Mouse (Mus musculus): ENCODE measurements around the gene Nsrp1. TPM values are rescaled to one million over a fixed set of nuclear protein-coding genes. Genes with fewer than 3 reads are reported as not detected.
"Not testable (repeated sequence)": the region's sequence is repeated elsewhere in the genome, so short reads cannot be mapped to it uniquely, and the experiment has no call there.

Nsrp1 gene
- polyA plus RNA-seq, 1 experiment from 2014 or later: 77.8 TPM

GRCm38 (mm10) chr11:77093208-77093607 is 15.0 kb upstream of the Nsrp1 start:
- Histone ChIP-seq H3K4me3 (replicated peaks) (peak overlapping the region; percentile 29), H3K9ac (replicated peaks) (peak overlapping the region; percentile 40; the same call in 1 of the 2 replicates), H3K9me3 (no peaks in the 10 kb centered on the region), H3K27ac (no peak overlapping the region), H3K4me2 (peak overlapping the region; percentile 55), H3K4me1 (replicated peaks) (peaks cover 5% of the 10 kb centered on the region), H3K36me3 (no peaks in the 10 kb centered on the region), H3K27me3 (peaks cover 5% of the 10 kb centered on the region; the same call in 1 of the 2 replicates)
- no peak for ATAC-seq (ENCODE audit: insufficient number of reproducible peaks, insufficient read depth, low FRiP score, low TSS enrichment, low read depth)
- 3% methylated on average over 11 of the region's 11 CpGs for WGBS

DNA sequence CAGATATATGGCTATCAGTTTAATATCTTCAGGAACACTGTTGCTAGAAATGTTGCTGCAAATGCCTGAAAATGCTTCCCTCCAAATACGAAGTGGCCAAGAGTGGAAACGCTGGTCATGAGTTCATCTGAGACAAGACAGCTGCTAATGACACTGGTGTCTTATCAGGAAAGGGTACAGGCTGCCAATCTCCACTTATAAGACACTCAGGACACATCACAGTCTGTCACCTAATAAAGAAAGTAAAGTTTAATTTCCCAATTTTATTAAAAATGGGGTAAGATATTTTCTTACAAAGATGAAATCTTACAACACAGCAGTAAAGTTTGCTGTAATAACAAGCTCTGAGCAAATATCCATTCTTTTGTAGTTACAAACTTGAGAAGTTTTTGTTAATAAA is 10.9 kb upstream of the Nsrp1 start:
- no peak overlapping the region for H3K27ac ChIP-seq
- no peak overlapping the region for H3K9ac ChIP-seq (replicated peaks)
- peaks cover 5% of the 10 kb centered on the region; the same call in 1 of the 2 replicates for H3K27me3 ChIP-seq
- H3K9me3 ChIP-seq: no peaks in the 10 kb centered on the region
- no peak overlapping the region for H3K4me2 ChIP-seq
- H3K4me3 ChIP-seq (replicated peaks): no peak overlapping the region
- H3K36me3 ChIP-seq: no peaks in the 10 kb centered on the region
- H3K4me1 ChIP-seq (replicated peaks): no peaks in the 10 kb centered on the region
- 82% methylated on average over 2 of the region's 2 CpGs for WGBS
- no peak for ATAC-seq (ENCODE audit: insufficient number of reproducible peaks, insufficient read depth, low FRiP score, low TSS enrichment, low read depth)

DNA sequence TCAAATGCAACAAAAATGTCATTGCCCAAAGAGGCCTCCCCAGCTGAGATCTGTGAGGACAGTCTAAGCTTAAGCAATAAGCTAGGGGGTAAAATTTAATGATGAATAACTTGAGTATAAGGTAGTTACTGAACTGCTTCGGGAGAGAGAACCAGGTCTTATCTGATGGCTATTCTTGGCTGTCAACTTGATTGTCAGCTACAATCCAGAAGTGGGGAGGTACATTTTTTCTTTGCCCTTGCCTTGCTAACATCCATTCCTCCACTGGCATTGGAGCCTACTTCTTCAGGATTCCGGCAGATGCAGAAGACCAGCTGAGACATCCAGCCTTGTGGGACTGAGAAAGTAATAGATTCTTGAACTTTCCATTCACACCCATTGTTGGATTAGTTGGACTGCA is 8.8 kb upstream of the Nsrp1 start:
- Histone ChIP-seq H3K9me3 (no peaks in the 10 kb centered on the region), H3K27me3 (peaks cover 9% of the 10 kb centered on the region; the same call in 1 of the 2 replicates), H3K27ac (no peak overlapping the region), H3K4me2 (no peak overlapping the region), H3K9ac (replicated peaks) (no peak overlapping the region), H3K4me1 (replicated peaks) (no peaks in the 10 kb centered on the region), H3K4me3 (replicated peaks) (no peak overlapping the region), H3K36me3 (no peaks in the 10 kb centered on the region)
- WGBS: 87% methylated on average over 2 of the region's 2 CpGs
- no peak for ATAC-seq (ENCODE audit: insufficient number of reproducible peaks, insufficient read depth, low FRiP score, low TSS enrichment, low read depth)

GRCm38 (mm10) chr11:77084001-77084682 is 5.9 kb upstream of the Nsrp1 start:
- ATAC-seq (ENCODE audit: insufficient number of reproducible peaks, insufficient read depth, low FRiP score, low TSS enrichment, low read depth): no peak
- peaks cover 16% of the 10 kb centered on the region; the same call in 1 of the 2 replicates for H3K27me3 ChIP-seq
- H3K27ac ChIP-seq: no peak overlapping the region
- H3K4me3 ChIP-seq (replicated peaks): no peak overlapping the region
- H3K36me3 ChIP-seq: no peaks in the 10 kb centered on the region
- H3K4me2 ChIP-seq: no peak overlapping the region
- H3K9ac ChIP-seq (replicated peaks): no peak overlapping the region
- H3K4me1 ChIP-seq (replicated peaks): no peaks in the 10 kb centered on the region
- WGBS: 53% methylated on average over 5 of the region's 5 CpGs
- no peaks in the 10 kb centered on the region for H3K9me3 ChIP-seq

GRCm38 (mm10) chr11:77079361-77079760 is 1.1 kb upstream of the Nsrp1 start:
- peaks cover 6% of the 10 kb centered on the region; the same call in 1 of the 2 replicates for H3K4me1 ChIP-seq (replicated peaks)
- H3K27me3 ChIP-seq: peaks cover 12% of the 10 kb centered on the region; the same call in 1 of the 2 replicates
- H3K9ac ChIP-seq (replicated peaks): no peak overlapping the region
- WGBS: 94% methylated on average over 1 of the region's 1 CpGs
- H3K36me3 ChIP-seq: peaks cover 19% of the 10 kb centered on the region
- no peaks in the 10 kb centered on the region for H3K9me3 ChIP-seq
- no peak overlapping the region for H3K4me2 ChIP-seq
- no peak overlapping the region for H3K4me3 ChIP-seq (replicated peaks)
- no peak overlapping the region for H3K27ac ChIP-seq
- no peak for ATAC-seq (ENCODE audit: insufficient number of reproducible peaks, insufficient read depth, low FRiP score, low TSS enrichment, low read depth)

GRCm38 (mm10) chr11:77077792-77078191 is 443 bp downstream of the Nsrp1 start:
- Histone ChIP-seq H3K27ac (peak overlapping the region; percentile 92), H3K4me3 (replicated peaks) (peak overlapping the region; percentile 80), H3K4me2 (peak overlapping the region; percentile 79), H3K9me3 (no peaks in the 10 kb centered on the region), H3K36me3 (peaks cover 32% of the 10 kb centered on the region), H3K4me1 (replicated peaks) (peaks cover 6% of the 10 kb centered on the region; the same call in 1 of the 2 replicates), H3K9ac (replicated peaks) (peak overlapping the region; percentile 88), H3K27me3 (peaks cover 8% of the 10 kb centered on the region; the same call in 1 of the 2 replicates)
- 4% methylated on average over 16 of the region's 16 CpGs for WGBS
- ATAC-seq (ENCODE audit: insufficient number of reproducible peaks, insufficient read depth, low FRiP score, low TSS enrichment, low read depth): no peak

GRCm38 (mm10) chr11:77077331-77077730 is 904 bp downstream of the Nsrp1 start:
- H3K9me3 ChIP-seq; H3K4me1 ChIP-seq (replicated peaks); ATAC-seq (ENCODE audit: insufficient number of reproducible peaks, insufficient read depth, low FRiP score, low TSS enrichment, low read depth); H3K27me3 ChIP-seq; H3K27ac ChIP-seq: not testable (repeated sequence)
- WGBS: 60% methylated on average over 4 of the region's 4 CpGs
- peaks cover 33% of the 10 kb centered on the region for H3K36me3 ChIP-seq
- H3K4me2 ChIP-seq: peak overlapping the region; percentile 79
- H3K9ac ChIP-seq (replicated peaks): peak overlapping the region; percentile 88
- peak overlapping the region; percentile 80 for H3K4me3 ChIP-seq (replicated peaks)

- Histone ChIP-seq H3K9me3 (no peaks in the 10 kb centered on the region), H3K4me2 (no peak overlapping the region), H3K4me1 (replicated peaks) (no peaks in the 10 kb centered on the region), H3K36me3 (peaks cover 51% of the 10 kb centered on the region), H3K27ac (no peak overlapping the region), H3K9ac (replicated peaks) (no peak overlapping the region), H3K27me3 (no peaks in the 10 kb centered on the region), H3K4me3 (replicated peaks) (no peak overlapping the region)
- no peak for ATAC-seq (ENCODE audit: insufficient number of reproducible peaks, insufficient read depth, low FRiP score, low TSS enrichment, low read depth)
- 80% methylated on average over 4 of the region's 4 CpGs for WGBS
Measured at GRCm38 (mm10) chr11:77070721-77071120, 7.5 kb downstream of the Nsrp1 start.

DNA sequence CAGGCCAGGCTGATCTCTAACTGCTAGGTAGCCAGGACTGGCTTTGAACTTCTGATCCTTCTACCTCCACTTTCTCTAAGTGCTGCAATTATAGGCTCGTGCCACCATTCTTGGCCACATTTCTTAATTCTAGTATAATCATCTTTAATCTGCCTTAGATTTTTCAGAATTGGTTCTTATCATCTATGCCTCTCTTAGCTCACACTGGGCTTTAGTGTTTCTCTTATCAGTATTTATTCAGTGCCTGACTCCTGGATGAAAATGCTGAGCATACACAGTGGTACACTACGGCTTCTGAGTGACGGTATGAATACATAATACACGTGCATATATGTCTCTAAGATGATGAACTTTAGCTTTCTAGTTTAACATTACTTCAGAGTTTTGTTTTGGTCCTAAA is 9.4 kb downstream of the Nsrp1 start:
- WGBS: 95% methylated on average over 4 of the region's 4 CpGs
- no peaks in the 10 kb centered on the region for H3K9me3 ChIP-seq
- peaks cover 34% of the 10 kb centered on the region for H3K36me3 ChIP-seq
- H3K4me3 ChIP-seq (replicated peaks): no peak overlapping the region
- no peak overlapping the region for H3K27ac ChIP-seq
- no peak overlapping the region for H3K9ac ChIP-seq (replicated peaks)
- H3K4me2 ChIP-seq: no peak overlapping the region
- H3K4me1 ChIP-seq (replicated peaks): no peaks in the 10 kb centered on the region
- H3K27me3 ChIP-seq: no peaks in the 10 kb centered on the region
- no peak for ATAC-seq (ENCODE audit: insufficient number of reproducible peaks, insufficient read depth, low FRiP score, low TSS enrichment, low read depth)

- no peak overlapping the region for H3K27ac ChIP-seq
- no peak for ATAC-seq (ENCODE audit: insufficient number of reproducible peaks, insufficient read depth, low FRiP score, low TSS enrichment, low read depth)
- H3K9me3 ChIP-seq: no peaks in the 10 kb centered on the region
- H3K4me1 ChIP-seq (replicated peaks): no peaks in the 10 kb centered on the region
- H3K9ac ChIP-seq (replicated peaks): no peak overlapping the region
- no peak overlapping the region for H3K4me2 ChIP-seq
- no peak overlapping the region for H3K4me3 ChIP-seq (replicated peaks)
- H3K27me3 ChIP-seq: no peaks in the 10 kb centered on the region
- WGBS: 91% methylated on average over 2 of the region's 2 CpGs
- H3K36me3 ChIP-seq: peaks cover 9% of the 10 kb centered on the region; the same call in 1 of the 2 replicates
Measured at GRCm38 (mm10) chr11:77063406-77063805, 14.8 kb downstream of the Nsrp1 start.

- ATAC-seq (ENCODE audit: insufficient number of reproducible peaks, insufficient read depth, low FRiP score, low TSS enrichment, low read depth): no peak
- Histone ChIP-seq H3K4me3 (replicated peaks) (no peak overlapping the region), H3K4me2 (no peak overlapping the region), H3K27me3 (no peaks in the 10 kb centered on the region), H3K9ac (replicated peaks) (no peak overlapping the region), H3K36me3 (peaks cover 9% of the 10 kb centered on the region; the same call in 1 of the 2 replicates), H3K9me3 (no peaks in the 10 kb centered on the region), H3K27ac (no peak overlapping the region), H3K4me1 (replicated peaks) (no peaks in the 10 kb centered on the region)
- WGBS: 75% methylated on average over 5 of the region's 5 CpGs
Measured at GRCm38 (mm10) chr11:77061951-77062350, 16.3 kb downstream of the Nsrp1 start.

DNA sequence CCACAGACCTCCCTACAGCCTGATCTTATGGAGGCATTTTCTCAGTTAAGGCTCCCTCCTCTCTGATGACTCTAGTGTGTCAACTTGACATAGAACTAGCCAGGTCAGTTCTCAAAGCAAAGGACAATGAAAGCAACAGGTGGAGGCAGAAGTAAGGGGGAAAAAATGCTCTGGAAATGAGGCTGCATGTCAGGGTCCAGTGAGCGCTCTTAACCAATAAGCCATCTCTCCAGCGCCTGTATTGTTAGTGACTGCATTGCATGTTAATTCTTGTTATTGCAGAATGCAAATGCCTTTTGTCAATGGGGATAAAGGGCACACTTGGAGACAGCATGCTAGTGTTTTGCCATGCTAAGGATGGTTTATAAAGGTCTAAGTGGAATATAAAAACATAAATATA is 35.4 kb downstream of the Nsrp1 start:
- WGBS: 80% methylated on average over 2 of the region's 2 CpGs
- no peak overlapping the region for H3K27ac ChIP-seq
- no peaks in the 10 kb centered on the region for H3K4me1 ChIP-seq (replicated peaks)
- no peaks in the 10 kb centered on the region for H3K27me3 ChIP-seq
- H3K4me2 ChIP-seq: no peak overlapping the region
- no peaks in the 10 kb centered on the region for H3K9me3 ChIP-seq
- H3K4me3 ChIP-seq (replicated peaks): no peak overlapping the region
- H3K9ac ChIP-seq (replicated peaks): no peak overlapping the region
- no peak for ATAC-seq (ENCODE audit: insufficient number of reproducible peaks, insufficient read depth, low FRiP score, low TSS enrichment, low read depth)
- peaks cover 29% of the 10 kb centered on the region for H3K36me3 ChIP-seq
